Mouse (Mus musculus): ENCODE measurements at regions not wholly inside any gene's neighbourhood (a gene's known extent, or its start where the extent isn't known, plus 50 kb on each side); places are given as distances from the start of the nearest gene placed in this dataset.

DNA sequence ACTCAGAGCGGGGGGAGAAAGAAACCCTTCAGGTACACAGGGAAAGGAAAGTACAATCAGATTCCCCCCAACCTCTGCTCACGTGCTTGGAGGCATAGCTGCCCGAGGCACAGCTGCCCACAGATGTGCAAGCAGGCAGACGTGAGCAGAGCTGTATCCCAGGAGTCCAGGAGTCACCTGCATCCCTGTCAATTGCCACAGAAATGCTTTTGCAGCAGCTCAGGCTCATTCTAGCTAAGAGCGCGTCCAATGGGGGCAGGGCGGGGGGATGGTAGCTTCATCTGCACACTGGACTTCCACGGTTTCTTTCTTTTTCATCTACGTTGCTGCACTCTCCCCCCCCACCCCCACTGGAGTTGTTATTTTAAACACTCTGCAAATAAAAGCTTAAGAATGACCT lies 66.0 kb upstream of the Fat4 start:
- no peak for DNase-seq

DNA sequence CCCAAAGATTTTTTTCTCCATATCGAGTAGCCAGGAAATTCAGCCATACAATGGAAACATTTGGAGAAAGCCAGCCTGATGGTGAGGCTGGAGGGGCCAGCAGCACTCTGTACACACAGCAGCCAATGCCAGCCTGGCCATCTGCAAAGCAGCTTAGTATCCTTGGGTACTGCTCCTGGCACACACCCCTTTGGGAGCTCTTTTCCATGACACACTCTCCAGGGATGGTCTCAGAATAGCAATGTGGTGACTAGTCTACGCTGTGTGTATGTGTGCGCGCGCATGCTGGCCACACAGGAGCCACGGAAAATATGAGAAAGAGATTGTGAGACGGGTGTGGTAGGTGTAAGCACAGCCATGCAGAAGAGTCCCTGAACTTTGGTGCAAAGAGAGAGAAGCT lies 66.4 kb upstream of the Fat4 start:
- no peak for DNase-seq

DNA sequence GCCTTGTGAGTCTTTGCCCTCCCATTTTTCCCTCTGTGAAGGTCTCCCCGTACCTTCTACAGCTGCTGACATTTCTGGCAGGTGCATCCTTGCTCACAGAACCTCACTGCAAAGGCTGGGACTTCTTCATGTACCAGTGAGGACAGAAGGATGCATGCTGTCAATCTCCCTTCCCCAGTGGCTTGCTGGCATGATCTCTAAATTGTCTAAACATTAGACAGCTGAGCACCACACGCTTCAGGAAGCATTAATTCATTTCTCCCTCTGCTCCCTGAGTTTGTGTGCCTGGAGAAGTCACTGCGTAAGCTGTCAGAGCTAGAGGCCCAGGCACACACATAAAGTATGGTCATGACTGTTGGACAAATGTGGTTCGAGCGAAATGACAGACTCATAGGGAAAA lies 69.1 kb upstream of the Fat4 start:
- no peak for DNase-seq

- no peak for DNase-seq
Measured at GRCm38 (mm10) chr3:38812457-38812856, 74.3 kb upstream of the Fat4 start.

DNA sequence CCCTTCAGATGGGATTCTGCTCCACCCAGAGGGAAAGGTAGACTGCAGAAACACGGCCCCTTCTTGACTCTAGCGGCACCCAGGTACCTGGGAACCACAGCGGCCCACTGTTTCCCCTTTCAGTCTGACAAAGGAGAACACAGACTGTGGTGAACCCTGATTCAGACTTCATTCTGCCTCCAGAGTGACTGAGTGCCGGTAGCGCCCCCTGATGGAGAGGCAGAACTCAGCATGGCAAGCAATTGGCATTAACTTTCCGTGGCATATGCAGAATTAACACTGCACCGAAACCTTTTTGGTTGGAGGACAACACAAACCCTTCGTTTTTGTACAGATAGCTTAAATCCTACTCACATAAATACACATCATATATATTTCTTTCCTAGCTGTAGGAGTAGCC lies 75.1 kb upstream of the Fat4 start:
- peak; percentile 10 for DNase-seq

DNA sequence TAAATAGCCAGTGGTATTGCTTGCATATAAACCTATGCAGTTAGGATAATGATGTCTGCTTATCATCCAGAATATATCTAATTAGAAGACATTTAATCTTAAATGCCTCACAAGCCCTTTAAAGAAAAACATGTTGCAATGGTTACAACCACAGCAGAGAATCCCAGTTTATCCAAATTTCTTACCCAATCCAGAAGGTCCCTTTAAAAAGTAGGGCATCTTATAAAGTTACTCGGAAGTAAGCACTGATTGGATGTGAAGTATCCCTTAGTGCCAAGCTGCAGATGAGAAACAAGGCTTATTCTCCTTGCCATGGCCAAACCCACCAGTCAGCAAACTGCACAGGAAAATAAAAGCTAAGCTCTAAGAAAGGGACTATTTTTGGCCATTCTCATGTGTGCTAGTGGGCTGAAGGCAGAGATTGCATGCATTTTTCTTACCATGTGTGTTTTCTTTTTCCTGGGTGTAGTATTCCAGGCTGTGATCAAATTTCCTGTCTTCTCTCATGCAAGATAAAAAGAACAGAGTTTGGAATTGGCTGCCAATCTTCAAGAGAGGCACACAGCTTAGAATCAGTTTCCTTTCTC lies 80.2 kb upstream of the Fat4 start:
- no peak for DNase-seq

DNA sequence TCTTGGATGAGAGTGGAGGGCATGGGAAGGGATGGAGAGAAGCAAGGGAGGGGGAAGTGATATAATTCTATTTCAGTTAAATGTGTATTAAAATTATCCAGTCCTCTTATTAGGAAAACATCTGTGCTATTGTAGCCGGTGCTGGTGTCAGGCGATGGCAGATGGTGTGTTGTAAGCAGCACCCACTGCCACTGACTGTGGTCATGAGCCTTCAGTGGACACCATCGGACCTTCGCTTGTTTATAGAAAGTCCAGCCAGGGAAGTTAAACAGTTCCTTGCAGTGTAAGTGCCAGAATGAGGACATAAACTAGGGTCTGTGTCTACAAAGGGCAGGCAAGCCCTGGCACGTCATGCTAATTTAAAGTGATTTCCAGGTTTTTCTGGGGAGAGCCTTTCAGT lies 80.7 kb upstream of the Fat4 start:
- DNase-seq = no peak

GRCm38 (mm10) chr3:38795646-38796301 lies 91.0 kb upstream of the Fat4 start:
- no peak for DNase-seq

DNA sequence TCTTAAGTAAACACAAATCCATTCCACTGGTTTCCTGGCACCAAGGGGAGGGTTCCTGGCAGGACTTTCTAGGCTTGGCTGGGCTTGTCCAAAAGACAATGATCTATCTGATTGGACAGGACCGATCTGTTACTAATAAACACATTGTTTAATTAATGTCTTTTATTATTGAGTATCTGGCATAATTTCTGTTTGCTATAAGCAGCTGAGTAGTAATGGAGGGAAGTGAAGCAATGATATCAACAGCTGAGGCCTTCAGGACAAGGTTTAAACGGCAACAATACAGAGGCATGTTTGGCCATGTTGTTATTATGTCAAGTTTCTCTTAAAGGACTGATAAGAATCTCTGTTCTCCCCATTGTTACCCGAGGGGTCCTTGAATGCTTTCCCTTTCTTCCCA lies 93.5 kb upstream of the Fat4 start:
- no peak for DNase-seq

GRCm38 (mm10) chr3:38788751-38789150 lies 98.0 kb upstream of the Fat4 start:
- DNase-seq = no peak

GRCm38 (mm10) chr3:38783711-38784110 lies 103.0 kb upstream of the Fat4 start:
- no peak for DNase-seq

DNA sequence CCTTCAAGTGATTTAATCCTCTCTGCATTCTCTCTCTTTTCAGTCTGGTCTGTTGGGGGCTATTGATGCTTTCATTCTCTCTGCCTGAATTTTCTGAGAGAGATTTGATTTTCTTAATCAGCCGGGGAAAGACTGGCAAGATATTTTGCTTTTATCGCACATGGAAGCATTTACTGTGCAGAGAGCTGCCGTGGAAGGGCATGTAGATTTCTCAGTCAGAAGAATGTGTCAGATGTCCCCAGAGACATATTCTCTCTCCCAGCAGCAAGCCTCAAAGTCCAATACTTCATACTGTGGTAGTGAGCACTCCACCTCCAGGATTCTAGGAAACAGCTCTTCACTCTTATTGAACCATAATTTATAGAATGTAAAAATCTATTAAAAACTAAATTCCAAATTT lies 103.7 kb upstream of the Fat4 start:
- no peak for DNase-seq

- DNase-seq = no peak
Measured at GRCm38 (mm10) chr3:38776743-38777366, 109.9 kb upstream of the Fat4 start.

DNA sequence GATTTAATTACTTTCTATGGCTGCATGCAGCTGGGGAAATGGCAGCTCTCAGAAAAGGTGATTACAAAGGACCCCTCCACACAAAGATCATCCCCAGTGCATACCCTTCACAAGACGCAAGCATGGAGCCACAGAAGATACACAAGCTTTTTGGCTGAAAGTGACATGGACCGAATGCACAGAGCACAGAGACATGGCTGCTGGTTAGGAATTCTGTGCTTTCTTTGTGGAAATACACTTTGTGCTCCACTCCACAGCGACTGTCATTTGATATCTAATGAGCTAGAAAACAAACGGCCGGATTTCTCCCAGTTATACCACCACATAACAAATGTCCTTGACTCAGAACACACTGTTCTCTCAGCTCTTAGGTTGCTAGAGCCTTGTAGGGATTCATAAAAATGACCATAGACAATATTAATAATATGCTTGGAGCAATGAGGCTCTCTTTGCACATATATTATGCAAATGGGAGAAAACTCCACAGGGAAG lies 132.1 kb upstream of the Fat4 start:
- no peak for DNase-seq

DNA sequence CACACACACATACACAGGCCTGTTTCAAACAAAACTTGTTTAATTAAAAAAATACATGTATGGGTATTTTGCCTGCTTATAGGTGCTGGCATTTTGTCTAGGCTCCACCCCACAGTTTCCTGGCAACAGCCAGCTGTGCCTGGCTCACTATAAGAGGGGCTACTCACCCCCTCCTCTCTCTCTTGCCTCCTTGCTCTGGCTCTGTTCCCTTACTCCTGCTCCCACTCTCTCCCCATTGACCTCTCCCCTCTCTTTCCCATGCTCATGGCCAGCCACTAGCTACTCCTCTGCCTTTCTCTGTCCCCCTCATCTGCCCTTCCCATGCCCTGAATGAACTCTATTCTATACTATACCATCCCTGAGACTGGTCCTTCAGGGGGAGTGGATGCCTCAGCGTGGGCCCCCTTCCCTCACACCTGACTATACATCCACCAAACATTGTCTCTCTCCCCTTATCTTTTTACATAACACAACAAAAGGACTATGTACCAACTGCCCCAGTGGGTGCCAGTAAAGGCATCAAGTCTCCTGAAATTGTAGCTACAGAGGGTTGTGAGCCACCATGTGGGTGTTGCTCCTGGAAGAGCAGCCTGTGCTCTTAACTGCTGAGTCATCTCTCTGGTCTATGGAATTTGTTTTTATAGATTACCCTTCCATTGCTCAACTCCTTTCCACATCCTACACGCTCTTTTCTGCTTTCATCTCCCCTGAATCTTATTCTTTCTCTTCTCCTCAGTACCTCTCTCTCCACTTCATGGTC lies 133.1 kb upstream of the Fat4 start:
- no peak for DNase-seq

DNA sequence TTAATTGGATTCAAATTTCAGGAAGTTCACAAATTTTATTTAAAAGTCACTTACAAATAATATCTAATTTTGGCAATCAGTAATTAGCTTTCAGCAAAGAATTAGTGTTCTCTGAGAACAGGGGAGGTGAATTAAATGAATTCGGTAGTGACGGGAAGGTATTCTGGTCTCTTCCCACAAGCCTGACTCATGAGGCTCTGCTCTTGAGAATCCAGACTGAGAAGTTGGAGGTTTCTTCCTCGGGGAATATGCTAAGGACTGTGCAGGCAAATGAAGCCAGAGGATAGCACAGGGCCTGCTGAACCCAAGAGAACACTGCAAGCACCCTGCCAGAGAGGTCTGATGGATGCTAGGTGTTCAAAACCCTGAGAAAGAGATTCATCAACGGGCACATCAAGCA lies 144.6 kb upstream of the Fat4 start:
- no peak for DNase-seq

GRCm38 (mm10) chr3:38722606-38723005 lies 164.1 kb upstream of the Fat4 start:
- DNase-seq = no peak

- no peak for DNase-seq
Measured at GRCm38 (mm10) chr3:38712078-38712873, 174.5 kb upstream of the Fat4 start.

- DNase-seq = no peak
Measured at GRCm38 (mm10) chr3:38711229-38711628, 175.5 kb upstream of the Fat4 start.

- no peak for DNase-seq
Measured at GRCm38 (mm10) chr3:38707891-38708290, 178.8 kb upstream of the Fat4 start.

DNA sequence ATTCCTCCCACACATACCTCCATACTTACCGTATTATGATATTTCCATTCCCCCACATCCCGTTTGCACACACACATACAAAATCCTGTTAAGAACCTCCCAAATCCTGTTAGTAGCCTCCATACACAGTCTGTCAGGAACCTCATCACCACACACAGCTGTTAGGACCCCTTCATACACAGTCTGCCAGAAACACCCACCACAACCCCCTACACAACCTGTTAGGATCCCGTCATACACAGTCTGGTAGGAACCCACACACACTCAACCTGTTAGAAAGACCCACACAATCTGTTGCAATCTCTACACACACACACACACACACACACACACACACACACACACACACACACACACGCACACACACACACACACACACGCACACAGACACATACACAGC lies 187.5 kb upstream of the Fat4 start:
- no peak for DNase-seq

DNA sequence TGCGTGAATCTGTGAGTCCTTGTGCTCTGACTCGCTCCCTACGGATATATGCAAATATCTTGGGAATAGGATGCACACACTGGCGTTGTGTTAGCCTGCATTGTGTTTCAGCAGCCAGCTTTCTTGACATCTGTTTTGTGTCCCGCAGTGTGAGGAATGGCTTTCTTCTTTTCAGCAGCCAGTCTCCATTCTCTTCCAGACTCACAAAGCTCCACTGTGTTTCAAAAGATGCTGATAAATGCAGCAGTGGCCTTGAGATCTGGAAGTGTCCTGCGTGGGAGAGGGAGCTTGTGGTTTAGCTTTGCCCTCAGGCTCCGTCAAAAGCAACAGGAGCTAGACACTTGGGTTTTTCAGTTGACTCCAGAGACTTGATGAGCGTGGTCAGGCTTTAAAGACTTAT lies 188.9 kb upstream of the Fat4 start:
- no peak for DNase-seq

GRCm38 (mm10) chr3:38697349-38697748 lies 189.4 kb upstream of the Fat4 start:
- no peak for DNase-seq

All from thymus, postnatal 25 days (tissue).